Mouse (Mus musculus): Measurements from ENCODE around the gene Gm45062.

DNA sequence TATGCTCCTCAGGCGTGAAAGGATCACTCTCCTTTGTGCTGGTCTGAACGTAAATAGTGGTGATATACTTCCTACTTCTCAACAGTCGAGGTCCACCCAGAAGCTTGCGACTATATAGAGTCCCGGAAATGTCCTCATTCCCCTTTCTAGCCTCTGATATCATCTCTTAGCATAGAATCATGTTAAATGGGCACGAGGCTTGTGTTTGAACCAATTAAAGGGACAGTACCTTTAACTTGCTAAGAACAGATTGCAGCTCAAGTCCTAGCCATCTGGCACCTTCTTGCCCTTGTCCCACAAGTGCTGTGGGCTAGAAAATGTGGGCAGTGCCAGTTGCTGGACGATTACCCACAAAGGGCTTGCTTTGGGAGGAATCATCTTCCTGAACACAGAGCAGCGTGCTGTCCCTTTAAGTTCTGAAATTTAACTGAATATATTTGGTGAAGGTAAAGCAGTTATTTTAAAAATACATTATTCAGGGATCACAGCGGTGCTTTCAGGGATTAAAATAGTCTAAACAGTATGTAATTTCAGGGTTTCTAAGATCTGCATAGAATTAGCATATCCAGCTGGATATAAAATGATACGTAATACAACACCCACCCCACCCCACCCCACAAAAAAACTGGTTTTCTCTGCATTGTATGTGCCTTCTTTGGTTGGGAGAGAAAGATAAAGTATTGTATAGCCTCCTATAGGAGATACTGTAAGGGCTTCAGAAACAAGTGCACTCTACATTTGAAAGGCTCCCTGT is 153.8 kb downstream of the Gm45062 start:
- no peak for TF ChIP-seq CTCF (IDR thresholded peaks at IDR 0.05; ENCODE audit: low read depth)
- TF ChIP-seq EP300 (IDR thresholded peaks at IDR 0.05; ENCODE audit: low read depth) = no peak
